Mouse (Mus musculus) T-helper 17 cell (primary cell): Measurements from ENCODE around the gene Snw1.
"Not testable (repeated sequence)": the region's sequence is repeated elsewhere in the genome, so short reads cannot be mapped to it uniquely, and the experiment has no call there.

Experiments used
- in situ Hi-C, 2 experiments: fragments of 300-600 bp; cut with MboI, MseI; formaldehyde crosslinking; loops; 1 replicate in 1 of 2; 2 replicates in 1 of 2; pipeline ENCODE4 v1.15.1; 2025; ENCODE audit warnings: high pct_unique_total_duplicates in 2 of 2

The Snw1 gene

DNA sequence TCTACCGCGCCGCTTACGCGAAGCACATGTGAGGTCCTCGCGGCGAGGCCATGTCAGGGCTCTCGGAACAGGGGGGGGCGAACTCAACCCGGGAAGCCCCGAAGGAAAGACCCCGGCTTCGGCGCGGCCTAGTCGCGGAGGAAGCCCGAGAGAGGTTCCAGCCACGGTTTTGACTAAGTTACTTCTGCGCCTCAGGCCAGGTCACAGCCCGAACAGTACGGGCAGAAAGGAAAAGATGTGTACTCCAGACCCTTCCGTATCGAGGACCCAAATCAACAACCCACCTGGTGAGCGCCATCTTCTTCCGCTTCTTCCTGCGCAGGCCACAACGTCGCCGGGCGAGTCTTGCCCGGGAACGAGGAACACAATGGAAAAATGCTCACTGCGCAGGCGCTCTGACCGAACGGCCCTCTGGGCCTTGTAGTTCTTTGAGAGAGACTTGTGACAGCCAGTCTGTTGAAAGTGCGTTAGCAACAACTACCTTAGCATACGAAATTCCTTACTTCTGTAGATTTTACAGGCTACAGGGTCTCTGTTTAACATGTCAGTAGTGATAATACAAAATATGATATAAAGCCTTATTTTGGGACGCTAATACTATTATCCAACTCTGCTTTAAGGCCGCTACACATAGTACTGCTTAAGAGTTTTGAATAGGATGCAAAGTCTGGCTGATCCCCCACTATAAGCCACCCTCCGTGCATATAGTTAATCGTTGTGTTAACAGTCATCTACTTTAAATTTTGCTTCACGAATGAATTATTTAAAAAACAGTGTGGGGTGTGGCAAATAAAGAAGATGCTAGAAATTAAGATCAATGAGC lies at the start of gene Snw1:
Gene Snw1 (minus strand): TSS at position 311 of the 823 bp plus-strand sequence.
- in situ Hi-C loops: no loop called here

DNA sequence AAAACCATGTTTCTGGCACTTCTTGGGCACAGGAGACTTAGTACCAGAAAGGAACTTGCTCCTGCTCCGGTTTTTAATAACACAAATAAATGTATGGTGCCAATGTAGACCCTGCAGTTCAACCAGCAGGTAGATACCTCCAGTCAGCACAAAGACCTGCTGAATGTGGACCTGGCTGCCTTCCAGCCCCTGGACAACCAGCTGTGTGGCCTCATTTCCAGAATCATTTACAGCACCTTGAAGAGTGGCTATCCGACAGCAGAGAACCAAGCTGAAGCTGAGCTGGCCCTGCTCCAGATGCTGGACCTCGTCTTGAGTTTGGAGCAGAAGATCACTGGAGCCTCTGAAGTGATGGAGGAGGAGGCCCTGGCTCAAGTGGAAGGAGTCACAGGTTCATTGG lies 47.5 kb upstream of the Snw1 start:
- in situ Hi-C loops: not testable (repeated sequence)

DNA sequence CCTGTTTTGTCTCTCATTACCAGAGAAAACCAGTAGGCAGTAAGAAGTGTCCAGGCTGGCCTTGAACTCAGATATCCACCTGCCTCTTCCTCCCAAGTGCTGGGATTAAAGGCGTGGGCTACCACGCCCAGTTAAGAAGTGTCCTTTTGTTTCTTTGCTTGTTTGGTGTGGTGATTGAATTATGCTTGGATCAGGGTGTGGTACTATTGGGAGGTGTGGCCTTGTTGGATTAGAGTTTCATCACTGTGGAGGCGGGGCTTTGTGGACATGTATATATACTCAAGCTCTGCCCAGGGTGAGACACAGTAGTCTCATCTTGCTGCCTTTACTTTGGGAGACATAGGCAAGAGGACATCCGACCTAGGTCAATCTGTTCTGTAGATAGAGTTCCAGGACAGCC lies 41.9 kb upstream of the Snw1 start, which contains the start of gene Gm8300:
Gene Gm8300 (plus strand): TSS at position 301 of the 400 bp plus-strand sequence.
- in situ Hi-C loops: not testable (repeated sequence)

DNA sequence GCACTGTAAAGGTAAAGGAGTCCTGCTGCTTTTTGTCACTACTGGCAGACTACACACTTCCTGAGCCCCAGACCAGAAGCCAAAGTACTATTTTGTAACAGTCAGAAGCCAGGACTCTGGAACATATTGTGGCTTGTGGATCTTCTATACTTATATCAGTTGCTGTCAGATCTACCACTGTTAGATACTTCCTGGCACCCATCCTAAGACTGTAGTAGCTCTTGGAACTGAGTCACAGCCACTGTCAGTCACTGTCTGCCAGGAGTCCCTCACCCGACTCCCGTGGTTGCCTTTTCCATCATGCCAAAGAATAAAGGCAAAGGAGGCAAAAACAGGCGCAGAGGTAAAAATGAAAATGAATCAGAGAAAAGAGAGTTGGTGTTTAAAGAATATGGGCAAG lies 22.3 kb upstream of the Snw1 start, which contains the start of gene Gm5788:
Gene Gm5788 (plus strand): TSS at position 301 of the 400 bp plus-strand sequence.
- in situ Hi-C loops: not testable (repeated sequence)

DNA sequence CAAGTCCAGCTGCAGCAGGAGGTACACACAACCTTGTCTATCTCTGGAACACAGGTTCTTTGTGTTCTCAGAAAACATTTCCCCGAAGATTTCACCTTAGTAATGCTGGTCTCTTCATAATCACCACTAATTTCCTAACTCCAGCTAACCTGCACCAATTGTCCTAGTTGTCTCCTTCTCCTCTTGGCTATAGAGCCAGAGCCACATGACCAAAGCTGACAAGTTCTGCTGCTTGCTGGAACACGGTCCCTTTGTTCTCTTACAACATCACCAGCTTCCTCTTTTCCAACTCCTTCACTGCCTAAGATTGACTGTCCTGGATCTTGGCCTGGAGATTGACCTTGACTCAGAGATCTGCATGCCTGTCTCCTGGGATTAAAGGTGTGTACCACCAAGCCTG lies 16.6 kb upstream of the Snw1 start:
- in situ Hi-C loops: not testable (repeated sequence)

DNA sequence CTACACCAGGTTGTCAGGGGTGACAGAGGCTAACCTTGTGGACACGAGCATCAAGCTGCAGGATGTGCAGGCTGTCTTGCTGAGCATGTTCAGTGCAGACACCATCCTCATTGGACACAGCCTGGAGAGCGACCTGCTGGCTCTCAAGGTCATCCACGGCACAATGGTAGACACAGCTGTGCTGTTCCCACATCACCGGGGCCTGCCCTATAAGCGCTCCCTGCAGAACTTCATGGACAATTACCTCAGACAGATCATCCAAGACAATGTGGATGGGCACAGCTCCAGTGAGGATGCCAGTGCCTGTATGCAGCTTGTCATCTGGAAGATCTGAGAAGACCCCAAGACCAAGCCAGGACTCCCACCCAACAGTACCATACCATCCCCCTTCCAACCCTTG lies 10.4 kb upstream of the Snw1 start:
- in situ Hi-C loops: not testable (repeated sequence)

DNA sequence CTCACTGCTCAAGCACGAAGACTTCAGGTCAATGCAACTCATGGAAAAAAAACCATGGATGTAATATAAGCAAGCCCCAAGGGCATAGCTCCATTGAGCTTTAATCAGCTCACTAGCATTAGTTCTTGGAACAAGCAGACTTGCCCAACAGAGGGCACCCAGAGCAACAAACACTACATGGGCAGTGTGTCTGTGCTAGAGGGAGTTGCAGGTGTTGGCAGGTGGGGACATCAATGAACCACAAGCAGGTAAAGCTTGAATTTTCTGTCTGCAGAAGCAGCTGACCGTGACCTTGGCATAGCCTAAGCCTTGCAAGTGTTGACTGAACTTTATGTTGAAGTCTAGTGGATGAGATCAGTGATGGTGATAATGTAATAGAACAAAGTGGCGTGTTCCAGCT lies 2.7 kb upstream of the Snw1 start:
- in situ Hi-C loops: no loop called here

DNA sequence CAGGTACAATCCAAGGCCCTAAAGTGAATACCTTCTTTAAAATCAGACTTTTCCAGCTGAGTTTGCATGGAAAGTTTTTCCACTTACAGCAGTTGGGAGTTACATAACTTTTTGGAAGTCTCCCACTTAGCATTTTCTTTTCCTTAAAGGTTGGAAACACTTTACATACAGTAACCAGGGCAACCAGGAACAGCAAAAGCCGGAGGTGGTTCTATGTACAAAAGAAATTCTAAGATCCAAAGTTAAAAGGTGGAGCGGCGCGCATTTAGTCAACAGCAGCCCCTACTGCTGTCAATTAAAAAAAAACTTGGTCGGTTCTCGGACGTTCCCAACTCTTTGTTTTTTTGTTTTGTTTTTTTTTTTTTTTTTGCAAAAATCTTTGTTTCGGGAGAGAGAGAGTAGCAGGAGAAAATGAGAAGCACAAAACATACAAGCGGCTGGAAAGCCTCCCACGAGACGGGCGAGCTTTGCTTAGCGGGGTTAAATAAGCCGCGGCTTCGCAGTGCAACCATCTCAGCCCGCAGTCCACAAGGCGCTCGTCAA lies 582 bp downstream of the Snw1 start:
- in situ Hi-C loops: no loop called here

DNA sequence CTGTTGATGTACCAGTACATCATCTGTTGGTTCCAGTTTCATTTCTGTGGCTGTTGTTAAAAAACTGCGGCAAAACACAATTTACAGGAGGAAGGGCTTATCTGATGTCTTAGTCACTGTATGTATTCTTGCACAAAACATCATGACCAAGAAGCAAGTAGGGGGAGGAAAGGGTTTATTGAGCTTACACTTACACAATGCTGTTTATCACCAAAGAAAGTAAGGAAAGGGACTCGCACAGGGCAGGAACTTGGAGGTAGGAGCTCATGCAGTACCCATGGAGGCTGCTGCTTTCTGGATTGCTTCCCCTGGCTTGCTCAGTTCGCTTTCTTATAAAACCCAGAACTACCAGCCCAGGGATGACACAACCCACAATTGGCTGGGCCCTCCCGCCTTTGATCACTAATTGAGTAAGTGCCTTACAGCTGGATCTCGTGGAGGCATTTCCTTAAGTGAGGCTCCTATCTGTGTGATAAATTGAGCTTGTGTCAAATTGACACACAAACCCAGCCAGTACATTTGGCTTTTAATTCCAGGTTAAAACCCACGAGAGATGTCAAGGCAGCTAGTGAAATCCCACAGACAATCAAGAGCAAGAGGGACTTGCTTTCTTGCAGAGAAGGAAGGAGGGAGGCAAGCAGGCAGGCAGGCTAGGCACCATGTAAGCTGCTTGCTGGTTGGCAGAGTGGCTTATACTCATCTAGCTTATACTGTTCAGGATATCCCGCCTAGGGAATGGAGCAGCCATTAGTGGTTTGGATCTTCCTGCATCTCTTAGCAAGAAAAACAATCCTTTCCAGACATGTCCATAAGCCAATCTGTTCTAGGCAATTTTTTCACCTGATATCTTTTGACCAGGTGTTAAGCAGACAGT lies 1.6 kb downstream of the Snw1 start:
- in situ Hi-C loops: no loop called here

DNA sequence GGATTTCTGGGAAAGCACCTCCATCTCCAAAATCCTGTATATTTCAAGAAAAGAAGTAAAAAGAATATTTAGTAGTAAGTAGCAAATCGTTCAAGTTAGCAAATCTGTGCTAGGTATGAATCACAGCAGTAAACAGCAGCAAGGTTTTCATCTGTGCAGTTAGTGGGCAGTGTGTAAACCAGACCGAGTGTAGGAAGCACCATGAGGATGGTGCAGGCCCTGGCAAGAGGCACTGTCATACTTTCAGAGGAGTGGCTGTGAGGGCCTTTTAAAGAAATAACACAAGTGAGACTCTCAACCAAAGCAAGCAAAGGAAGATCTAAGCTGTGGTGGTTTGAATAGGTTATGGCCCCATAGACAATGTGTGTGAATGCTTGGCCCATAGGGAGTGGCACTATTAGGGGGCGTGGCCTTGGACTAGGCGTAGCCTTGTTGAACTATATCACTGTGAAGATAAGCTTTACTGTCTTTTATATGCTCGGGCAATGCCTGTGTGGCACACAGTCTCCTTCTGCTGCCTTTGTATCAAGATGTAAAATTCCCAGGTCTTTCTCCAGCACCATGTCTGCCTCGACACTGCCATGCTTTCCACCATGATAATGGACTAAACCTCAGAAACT lies 7.3 kb downstream of the Snw1 start:
- in situ Hi-C loops: loop anchor here in 1 of 2 experiments (5.0 kb wide), 1 partner anchor 32 kb away; no protein-coding TSS in a partner anchor

DNA sequence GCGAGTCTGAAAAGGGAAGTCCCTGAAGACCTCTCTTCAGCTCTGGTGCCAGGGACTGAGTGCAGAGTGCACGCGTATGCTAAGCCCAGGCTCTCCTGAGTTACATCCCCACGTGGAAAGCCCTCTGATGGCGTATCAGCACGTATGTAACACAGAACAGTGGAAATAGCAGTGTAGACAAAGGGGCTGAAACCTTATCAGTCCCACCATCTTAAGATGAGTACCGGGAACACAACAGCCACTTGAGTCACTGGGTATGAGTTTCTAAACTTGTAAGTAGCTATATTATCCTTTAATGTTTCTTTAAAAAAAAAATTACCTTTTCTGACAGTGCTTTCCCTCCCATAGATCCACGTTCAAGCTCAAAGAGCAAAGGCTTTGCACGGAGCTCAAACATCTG lies 22.6 kb downstream of the Snw1 start:
- in situ Hi-C loops: no loop called here

DNA sequence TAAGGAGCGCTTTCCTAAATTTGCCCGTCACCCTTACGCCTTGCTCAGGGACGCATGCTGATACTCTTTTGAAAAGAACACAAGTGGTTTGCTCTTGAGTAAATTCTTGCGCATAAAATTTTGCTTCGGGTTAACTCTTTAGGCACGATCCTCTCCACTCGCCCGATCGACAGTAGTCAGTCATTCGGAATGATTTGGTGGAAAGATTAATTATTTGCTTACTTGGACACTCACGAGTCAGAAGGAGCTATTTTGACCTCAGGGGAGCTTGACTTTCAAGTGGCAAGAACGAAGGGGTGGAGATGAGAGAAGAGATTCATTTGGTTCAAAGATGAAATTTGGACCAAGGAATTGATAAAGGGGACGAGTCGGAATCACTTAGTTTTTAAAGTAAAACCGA lies 27.9 kb downstream of the Snw1 start:
- in situ Hi-C loops: no loop called here

DNA sequence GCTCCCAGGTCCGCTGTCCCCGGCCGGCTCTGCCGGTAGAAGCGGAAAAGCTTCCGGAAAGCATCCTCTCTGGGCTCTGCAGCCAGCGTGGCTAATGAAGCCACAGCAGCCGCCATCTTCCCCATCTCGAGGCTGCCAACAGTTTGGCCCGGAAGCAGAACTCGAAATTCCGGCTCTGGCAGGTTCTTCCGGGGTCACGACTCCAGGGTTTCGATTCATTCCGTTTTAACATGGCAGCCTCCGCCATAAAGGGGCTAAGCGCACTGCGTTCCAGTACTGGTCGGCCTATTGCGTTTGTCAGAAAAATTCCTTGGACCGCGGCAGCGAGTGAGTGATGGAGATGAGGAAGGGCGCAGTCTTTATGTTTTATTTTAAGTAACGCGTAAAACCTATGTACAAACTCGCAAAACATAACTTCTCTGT lies 28.4 kb downstream of the Snw1 start, which contains the start of the genes Slirp and Alkbh1:
Gene Slirp (plus strand): TSS at position 197 of the 423 bp plus-strand sequence.
Gene Alkbh1 (minus strand): TSS at position 318 of the 423 bp plus-strand sequence.
- in situ Hi-C loops: no loop called here

DNA sequence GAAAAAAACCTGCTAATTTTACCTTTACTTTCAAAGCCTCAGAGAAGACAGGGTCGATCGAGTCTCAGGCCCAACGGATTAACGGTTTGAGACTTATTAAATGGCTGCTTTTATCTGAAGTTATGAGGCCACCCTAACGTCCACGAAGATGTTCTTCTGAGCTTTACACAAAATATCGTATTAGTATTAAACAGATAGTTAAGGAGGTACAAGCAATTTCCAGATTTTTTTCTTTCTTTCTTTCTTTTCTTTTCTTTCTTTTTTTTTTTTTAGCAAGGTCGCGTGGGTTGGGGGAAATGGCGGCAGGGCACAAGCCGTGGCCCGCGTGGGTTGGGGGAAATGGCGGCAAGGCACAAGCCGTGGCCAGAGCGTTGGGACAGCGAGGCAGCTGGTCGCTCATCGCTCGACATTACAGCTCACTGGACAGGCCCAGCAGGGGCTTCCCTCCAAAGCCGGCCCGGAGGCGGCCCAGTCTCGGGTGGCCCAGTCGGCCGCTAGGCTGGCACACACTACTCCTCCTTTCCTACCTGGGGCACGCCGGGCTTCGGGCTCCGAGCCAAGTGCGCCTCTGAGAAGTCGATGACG lies 28.9 kb downstream of the Snw1 start:
- in situ Hi-C loops: no loop called here

DNA sequence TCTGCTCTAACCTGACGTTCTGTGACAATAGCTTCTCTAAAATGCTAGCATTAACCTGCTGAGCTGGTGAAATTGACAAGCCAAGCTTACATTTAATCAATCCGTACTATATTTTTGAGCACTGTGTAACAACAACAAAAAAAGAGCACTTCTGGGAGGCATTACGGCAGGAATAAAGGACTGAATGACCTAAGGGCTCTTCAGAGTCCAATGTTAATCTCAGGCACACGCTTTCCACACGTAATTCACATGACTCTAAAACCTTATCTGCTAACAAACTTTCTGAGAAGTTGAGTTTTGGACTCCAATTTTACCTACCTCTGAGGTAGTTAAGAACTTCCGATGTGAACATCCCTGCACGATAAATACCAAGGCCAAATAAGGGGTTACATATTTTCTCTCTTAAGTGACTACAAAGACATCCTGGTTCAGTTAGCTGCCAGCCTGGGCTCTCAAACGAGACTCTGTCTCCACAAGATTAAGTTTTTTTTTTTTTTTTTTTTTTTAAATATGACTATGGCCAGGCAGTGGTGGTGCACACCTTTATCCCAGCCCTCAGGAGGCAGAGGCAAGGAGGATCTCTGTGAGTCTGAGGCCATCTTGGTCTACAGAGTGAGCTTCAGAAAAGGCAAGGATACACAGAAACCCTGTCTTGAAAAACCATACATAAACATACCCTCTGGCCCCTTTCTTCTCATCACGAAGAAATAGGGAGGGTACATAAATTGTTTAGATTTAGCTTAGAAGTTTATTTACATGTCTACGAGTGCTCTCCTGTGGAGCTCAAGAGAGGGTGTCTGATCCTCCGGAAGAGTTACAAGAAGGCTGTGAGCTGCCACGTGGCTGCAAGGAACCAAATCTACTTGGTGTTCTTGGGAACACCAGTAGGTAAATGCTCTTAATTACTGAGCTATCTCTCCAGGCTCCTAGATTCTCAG lies 29.6 kb downstream of the Snw1 start:
- in situ Hi-C loops: no loop called here

DNA sequence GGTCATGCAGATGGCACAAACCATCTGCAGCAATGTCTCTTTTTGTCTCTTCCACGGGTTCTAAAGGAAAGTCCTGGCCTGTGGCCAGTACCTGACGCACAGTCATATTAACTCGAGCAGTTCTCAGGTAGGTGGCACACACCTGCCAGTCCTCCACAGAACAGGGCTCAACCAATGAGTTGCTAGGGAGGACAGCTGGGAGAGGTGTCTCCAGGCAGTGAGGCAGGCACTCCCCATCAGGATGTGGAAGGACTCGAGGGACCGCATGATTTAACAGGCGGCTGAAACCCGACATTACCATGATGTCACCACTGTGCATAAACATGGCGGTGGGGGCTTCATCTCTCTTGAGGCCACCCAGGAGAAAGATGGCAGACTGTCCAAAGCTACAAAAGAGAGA lies 43.2 kb downstream of the Snw1 start:
- in situ Hi-C loops: no loop called here

DNA sequence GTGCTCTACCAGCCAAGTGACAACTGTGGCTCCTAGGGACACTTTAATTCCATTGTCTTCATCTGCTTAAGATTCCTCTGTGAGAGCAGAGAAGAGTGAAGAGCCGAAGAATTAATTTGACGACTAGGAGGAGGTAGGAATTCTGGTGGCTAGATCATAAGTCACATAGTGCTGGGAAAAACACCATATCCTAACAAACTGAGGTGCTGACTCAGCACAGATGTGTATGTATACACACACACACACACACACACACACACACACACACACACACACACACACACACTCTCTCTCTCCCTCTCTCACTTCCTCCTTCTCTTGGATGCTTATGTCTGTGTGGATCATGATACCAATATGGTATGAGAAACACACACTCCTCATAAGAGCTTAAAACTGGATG lies 43.8 kb downstream of the Snw1 start:
- in situ Hi-C loops: no loop called here

DNA sequence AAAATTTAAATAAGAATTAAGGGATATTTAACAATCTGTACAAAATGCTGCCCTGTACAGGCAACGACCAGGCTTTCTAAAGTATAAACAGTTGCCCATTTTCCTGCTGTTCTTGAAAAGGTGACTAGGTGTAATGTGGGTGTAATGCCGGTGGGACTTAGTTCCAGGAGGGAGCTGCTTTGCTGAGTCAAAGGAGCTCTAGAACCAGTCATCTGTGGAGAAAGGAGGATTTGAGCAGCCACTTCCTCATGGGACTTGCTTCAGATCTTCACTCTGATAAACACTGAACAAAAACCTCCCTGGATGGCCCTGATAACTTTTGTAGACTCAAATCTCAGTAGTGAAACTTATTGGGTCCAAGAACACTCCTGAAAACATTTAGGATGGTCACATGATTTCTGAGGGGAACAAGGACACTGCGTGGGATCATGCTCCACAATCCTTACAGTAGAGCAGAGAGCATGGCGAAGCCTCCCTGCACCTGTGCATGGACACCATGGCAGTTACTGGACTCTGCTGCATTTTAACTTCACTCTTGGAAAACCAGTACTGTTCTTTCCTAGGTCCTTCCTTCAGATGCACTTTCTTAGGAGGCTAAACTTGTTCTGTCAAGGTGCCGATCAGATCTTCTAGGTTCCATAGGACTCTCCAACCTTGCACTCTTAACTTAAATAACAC lies 45.6 kb downstream of the Snw1 start:
- in situ Hi-C loops: no loop called here

DNA sequence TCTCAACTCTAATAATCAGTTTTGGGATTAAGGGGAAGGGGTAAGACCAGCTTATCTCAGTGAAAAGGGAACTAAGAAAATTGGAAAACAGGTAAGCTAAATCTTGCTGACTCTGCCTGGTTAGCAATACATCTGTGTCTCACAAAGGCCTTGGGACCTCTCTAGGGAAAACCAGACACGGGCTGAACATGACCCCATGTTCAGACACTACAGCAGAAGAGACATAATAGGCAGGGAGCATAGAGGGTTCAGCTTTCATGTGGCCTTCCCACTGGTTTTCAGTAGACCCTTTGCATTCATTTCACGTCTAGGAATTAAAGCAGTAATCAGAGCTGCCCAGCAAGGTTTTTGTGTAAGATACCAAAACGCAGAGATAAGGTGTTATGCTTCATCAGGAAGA lies 47.6 kb downstream of the Snw1 start:
- in situ Hi-C loops: no loop called here
